Mouse (Mus musculus) adrenal gland, adult (tissue): ENCODE data around the gene Gm20855.
"Not testable (repeated sequence)": the region's sequence is repeated elsewhere in the genome, so short reads cannot be mapped to it uniquely, and the experiment has no call there.

Experiments used
- DNase-seq, 2 experiments: peaks; one replicate each; pipeline ENCODE4 v3.0.0; 2022 to 2023; ENCODE audit warnings: low spot score in 1 of 2; ENCODE audit not compliant: inconsistent age in 2 of 2

Gm20855 gene

DNA sequence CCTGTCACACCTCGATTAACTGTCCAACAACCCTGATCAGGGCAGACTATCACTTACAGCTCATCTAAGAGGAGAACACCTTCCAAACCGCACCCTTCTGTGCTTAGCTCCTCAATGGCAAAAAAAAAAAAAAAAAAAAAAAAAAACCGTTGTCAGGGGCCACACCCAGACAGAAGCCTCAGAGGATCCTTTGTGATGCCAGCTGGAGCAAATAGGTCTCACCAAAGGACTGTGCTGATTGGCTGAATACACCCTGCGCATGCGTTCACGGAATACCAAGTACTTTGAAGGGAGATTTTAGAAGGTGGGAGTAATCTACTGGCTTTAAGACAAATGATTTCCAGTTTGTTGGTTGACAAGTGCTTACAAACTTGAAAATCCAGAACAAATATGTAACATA lies at the start of gene Gm20855:
Gm20855 (minus strand) TSS at position 101 of the 400 bp plus-strand sequence.
- not testable (repeated sequence) for DNase-seq
